Mouse (Mus musculus) monocyte, adult 2 months (primary cell): ENCODE data around the gene Bcorl1.
A peak's percentile ranks its signal among the peaks of the same experiment; 100 is the strongest.

Experiments
- DNase-seq, 2 experiments: peaks; one replicate each; pipeline ENCODE4 v3.0.0; 2022; ENCODE audit warnings: low spot score in 2 of 2, low read depth in 1 of 2

The Bcorl1 gene

DNA sequence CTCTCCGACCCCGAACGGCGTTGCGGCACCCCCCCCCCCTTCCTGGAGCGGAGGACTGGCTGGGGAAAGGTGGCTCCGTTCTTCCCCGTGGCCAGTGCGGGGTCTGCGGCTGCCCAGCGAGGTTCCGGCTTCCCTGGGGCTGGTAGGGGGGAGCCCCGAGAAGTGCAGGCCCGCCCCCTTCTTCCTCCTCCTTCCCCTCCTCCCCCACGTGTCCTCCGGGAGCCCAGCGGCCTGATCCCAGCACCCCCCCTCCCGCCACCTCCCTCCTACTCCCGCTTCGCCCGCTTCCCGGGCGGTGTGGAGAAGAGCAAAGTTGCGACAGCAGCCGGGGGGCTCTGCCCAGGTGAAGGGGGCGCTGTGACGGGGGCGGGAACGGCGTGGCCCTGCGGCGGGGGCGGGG is at the start of gene Bcorl1:
Bcorl1 (plus strand) TSS at position 218 of the 400 bp plus-strand sequence.
- no peak for DNase-seq

DNA sequence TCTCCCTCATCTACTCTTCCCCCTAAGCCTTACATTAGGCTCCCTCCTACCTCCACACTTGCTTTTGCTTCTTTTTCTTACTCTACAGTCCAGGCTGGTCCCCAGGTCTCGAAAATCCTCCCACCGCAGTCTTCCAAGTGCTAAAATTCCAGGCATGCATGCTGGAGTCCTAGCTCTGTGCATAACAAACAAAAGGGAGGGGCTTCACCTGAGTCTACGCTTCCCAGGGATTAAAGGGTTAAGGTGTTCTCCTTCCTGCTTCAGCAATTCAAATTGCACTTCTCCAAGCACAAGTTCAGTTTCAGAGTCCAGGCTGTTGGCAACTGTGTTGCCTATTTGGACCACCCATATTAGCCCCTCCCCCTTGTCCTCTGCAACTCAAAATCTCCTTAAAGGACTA is 49.7 kb upstream of the Bcorl1 start:
- DNase-seq: no peak

DNA sequence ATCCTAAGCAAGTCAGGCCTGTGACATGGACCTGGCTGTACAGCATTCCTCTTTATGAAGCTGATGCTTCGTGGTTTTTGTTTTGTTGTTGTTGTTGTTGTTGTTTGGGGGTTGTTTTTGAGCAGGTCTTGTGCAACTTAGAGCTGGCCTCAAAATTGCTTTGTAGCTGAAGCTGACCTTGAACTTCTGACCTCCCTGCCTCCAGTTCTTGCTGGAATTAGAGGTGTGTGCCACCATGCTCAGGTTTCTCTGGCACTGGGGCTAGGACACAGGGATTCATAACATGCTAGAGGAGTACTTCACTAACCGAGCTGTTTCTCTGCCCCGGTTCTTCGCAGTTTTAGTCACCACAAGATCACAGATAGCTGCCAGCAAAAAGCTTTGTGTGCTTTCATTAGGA is 35.8 kb upstream of the Bcorl1 start:
- DNase-seq: no peak

DNA sequence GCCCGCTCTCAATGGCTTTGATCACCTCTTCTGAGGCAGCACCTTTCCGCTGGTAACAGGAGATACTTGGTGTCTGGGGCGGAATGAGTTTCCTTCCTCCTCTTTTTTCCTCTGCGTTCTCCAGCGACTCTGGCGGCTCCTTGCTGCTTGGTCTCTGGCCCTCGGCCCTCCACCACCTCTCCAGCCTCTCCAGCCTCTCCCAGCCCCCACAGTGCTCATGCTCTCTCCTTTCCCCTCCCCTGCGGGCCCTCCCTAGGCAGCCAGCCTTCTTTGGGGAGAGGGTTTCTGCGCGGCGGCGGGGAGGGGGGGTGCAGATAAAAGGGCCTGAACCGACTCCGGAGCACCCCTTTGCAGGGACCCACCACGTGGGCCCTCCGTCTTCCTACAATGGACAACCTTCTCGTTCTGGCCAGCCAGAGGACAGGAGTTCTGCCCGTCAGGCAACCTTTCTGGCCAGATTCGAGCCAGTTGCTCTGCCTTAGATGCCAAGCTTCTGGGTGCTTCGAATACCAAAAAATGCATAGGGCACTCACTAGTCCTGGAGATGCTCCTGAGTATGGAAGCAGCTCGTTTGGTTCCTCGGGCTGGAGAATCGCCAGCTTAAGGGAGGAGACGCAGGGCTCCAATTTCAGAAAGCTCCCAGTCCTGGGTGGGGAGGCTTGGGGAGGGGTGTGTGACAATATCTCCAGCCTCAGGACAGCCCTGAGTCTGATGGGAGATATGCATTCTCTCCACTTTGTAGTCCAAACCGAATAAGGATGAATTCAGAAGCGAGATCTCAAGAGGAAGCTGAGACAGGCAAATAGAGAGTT is 30.2 kb upstream of the Bcorl1 start:
- no peak for DNase-seq

DNA sequence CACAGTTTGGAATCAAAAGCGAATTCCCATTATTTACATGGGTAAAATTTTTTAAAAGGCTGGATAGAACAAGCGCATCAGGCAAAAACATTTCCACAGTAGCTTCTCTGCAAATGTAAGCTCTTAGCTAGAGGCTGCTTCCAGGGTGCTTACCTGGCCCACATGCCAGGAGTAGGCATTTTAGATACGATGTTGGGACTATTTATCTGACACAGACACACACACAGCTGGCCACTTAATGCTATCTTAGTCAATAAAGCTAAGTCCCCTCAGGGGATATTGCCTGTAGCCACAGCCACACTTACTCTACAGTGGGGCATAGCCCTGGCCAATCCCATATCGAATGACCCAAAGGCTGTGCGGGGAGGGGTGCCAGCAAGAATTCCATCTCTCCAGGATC is 29.4 kb upstream of the Bcorl1 start:
- DNase-seq: no peak

DNA sequence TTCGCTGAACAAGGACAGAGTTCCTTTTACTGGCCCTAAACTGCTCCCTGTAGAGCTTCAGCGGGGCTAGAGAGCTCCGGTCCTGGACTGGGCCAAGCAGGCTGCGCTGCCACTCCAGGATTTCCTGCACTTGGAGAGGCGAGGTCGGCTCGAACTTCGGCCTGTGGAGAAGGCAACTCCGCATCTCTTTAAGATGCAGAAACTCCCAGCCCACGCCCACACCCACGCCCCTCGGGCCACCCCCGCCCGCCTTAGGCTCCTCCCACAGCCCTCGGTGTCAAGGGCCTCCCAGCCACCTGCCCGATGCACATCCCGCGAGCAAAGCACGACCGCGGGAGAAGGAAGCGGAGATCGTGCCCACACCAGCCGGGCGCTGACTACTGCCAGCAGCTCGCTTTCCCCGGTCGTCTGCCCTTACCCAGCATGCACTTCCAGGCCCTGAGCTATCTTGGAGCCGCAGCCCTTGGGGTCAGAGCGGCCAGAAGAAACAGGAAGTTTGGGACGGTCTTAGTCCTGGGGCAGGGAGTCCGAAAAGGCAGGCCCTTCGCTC is 26.6 kb upstream of the Bcorl1 start:
- DNase-seq: peak; percentile 52 to 72

DNA sequence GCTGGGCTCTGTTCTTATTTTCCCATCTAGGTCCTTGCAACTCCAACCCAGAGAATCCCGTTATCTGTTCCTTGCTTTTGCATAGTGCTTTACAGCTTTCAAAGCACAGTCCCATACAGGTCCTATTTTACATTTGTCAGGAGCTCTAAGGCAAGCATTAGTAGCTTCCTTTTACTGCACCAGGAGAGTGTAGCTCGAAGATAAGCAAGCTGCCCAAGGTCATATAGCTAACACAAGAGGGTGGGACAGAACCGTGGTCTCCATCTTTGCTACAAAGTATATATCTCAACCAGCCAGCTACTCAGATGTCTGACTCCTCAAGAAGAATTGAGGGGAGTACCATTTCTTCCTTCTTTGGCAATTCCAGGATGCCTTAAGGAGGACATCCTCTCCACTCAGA is 23.7 kb upstream of the Bcorl1 start:
- DNase-seq: no peak

DNA sequence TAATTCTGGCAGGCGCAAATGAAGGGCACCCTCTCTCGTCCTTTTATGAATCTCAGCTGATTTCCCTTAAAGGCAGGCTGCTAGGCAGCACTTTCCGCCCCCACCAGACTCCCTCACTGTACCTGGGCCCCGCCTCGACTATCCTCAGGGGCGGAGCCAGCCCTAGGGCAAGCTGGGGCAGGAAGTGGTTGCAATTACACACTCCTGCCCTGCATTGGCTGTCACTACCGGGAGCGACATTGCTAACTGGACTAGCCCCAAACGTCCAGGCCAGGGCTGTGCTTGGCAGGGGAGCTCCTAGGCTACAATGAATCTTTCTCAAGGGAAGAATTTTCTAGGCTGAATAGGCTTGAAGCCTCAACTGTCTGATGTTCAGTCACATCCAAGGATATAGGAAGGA is 23.0 kb upstream of the Bcorl1 start:
- no peak for DNase-seq

DNA sequence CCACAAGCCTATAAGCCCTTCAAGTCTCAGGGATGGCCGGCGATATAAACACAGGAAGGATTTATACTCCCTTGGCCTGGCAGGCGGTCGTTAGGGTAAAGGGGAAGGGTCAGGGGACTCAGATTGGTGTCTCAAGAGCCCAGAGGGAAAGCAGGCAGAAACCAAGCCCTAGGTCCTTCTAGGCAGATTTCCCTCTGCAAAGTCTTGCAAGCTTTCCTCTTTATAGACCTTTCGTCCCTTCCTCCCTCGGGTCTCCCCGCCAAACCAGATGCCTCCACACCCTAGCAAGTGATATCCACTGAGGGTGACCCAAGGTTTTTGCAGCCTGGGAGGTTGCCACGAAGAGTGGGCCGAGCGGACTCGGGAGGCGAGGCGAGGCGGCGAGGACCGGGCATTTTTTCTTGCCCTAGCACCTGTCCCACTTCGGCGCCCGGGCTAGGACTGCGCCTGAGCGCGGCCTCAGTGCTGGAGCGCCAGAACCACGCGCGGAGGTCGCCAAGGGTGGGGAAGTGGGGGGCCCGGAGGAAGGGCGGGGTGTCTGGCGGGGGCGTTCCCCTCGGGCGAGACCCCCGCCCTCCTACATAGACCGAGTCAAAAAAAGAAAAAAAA is 613 bp upstream of the Bcorl1 start:
- DNase-seq: no peak

DNA sequence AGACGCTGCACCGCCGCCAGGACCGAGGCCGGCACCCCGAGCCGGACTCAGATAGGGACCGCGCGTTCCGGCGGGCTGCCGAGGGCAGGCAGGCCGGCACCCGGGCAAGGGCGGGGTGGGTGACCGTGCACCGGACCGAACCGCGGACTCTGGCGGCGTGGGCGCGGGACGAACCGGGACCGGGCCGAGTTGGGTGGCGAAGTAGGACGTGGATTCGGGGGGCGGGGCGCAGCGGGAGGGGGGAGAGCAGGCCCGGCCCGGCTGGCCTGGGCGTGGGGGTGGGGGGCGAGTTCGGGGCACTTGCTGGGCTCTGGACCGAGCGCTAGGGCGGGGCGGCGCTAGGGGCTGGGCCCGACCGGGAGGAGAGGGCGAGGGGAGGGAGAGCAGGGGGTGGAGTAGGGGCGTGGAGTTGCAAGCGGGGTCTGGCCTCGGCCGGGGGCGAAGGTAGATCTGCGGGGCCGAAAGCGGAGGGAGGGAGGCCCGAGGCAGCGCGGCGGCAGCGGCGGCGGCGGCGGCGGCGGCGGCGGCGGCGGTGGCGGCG is 533 bp downstream of the Bcorl1 start:
- no peak for DNase-seq

DNA sequence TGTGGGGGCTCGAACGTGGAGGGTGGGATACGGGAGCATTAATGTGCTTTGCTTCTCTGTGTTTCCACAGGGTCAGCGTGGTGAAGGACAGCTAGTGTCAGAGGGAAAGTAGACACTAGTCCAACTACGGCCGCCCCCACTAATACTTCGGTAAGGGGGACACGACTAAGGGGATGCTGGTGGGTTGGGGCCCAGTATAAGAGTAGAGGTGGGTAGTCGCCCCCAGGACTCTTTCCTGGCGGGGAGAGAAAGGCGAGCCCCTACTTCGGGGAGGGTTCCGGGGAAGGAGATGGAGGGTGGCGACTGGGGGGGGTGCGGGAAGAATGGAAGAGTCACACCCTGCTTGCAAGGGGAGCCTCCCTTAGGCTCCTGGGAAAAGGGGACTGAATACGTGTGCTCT is 1.6 kb downstream of the Bcorl1 start:
- no peak for DNase-seq

DNA sequence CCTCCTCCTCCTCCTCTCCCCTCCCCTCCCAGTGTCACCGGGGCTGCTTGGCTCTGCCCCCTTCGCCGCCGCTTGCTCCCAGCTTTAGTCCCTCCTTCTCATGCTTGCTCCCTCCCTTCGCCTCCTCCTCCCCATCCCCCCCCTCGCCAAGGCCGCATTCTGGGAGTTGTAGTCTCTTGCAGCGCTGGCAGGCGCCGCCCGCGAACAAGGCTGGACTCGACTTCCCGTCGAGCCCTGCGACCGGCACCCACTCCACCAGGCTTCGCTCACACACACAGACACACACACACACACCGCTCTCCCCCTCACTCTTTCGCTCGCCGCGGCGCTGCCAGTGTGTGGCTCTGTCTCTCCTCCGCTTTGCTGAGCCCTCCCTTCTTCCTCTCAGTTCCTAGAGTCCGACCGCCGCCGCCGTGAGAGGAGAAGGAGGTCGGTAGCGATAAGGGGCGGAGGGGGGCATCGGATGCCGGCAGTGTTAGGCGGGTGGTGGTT is 2.3 kb downstream of the Bcorl1 start:
- peak; percentile 47 to 52 for DNase-seq

DNA sequence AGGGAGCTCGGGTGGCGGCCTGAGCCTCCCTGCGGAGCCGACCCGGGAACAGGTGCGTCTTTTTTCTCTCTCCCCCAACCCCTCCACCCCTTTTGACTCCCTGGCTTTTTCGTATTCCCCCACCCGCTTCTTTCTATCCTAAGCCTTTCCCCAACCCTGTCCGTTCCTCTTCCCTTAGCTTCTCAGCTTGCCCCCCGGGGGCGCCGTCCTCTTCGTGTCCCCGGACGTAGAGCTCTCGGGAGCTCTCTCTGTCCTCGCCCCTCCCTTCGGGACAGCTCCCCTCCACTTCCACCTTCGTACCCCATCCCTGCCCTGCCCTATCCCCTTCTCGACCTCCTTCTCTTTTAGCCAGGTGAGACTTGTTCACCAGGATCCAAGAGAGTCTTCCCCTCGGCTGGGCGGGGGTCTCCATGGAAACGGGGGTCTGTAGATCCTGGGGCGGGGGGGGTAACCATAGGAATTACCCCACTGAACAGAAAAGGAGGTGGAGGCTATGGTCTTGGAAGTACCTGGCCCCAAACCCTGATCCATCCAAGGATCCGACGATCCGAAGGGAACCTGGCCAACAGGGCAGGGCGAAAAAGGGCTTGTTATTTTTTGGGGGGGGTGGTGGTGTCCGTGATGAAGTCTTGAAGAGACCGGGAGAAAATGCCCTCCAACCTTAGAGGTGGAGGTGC is 2.9 kb downstream of the Bcorl1 start:
- no peak for DNase-seq

DNA sequence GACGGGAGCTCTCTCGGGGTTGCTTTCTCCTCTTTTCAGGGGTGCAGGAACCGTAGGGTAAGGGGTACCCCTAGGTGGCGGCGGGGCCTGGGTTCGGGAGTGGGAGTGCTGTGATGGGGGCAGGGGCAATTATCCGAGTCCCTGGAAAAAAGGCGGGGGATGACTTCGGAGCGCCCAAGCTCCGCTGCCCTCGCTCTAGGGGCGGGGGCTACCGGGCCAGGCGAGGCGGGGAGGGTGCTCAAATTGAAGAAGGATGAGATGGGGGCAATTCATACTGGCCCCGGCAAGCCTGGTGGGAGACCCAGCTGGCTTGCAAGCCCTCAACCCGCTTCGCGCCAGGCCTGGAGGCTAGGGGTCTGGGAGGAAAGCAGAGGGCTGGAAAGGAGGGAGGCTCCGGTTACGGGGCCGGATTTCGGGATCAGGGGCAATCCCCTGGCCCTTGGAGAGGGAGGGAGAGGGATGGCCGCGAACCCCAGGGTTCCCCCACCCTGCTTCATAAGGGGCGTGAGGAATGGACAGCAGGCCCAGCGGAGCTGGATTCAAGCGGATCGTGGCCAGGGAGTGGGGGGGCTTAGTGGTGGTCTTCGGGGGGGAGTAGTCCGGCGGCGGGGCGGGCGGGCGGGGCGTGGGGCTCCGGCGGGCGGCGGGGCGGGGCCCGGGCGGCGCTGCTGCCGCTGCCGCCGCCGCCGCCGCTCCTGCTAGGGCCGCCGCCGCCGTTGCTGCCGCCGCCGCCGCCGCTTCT is 3.7 kb downstream of the Bcorl1 start:
- no peak for DNase-seq

DNA sequence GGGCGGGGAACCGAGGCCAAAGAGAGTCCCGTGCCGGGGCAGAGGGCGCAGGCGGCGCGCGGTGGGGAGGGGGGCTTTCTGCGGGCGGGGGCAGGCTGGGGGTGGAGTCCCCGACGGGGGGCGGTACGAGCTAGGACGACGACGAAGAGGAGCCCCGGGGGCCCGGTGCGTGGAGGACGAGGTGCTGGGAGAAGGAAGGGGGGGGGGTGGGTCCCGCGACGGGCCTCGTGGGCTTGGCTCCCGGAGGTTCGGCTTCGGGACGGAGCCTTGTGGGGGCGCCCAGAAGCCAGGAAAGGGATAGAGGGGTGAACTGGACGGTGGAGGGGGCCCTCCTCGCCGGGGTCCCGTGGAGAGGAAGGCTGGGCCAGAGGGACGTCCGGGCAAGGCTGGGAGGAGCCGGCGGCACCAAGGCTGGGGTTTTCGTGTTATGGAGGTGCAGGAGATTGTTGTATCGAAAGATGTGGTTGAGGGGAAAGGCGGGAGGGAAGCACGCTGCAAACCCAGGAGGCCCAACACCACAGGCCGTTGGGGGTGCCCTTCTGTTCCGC is 4.3 kb downstream of the Bcorl1 start:
- DNase-seq: no peak

DNA sequence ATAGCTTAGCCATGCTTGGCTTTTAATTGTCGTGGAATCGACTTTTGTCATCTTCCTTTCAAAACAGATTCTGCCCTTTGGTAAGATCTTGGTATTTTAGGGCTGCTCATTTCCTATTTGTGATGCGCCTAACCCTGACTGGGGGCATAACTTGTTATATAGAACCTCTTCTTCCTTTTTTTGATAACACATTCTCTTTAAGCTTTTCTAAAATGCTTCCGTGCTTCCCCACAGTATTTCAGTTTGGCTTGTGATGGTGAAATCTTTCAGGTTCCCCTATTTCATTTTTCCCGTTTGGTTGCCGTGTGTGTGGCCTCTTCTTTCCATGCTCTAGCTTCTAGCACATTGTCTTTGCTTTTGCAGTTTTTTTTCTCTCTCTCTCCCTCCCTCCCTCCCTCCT is 14.2 kb downstream of the Bcorl1 start:
- DNase-seq: no peak

DNA sequence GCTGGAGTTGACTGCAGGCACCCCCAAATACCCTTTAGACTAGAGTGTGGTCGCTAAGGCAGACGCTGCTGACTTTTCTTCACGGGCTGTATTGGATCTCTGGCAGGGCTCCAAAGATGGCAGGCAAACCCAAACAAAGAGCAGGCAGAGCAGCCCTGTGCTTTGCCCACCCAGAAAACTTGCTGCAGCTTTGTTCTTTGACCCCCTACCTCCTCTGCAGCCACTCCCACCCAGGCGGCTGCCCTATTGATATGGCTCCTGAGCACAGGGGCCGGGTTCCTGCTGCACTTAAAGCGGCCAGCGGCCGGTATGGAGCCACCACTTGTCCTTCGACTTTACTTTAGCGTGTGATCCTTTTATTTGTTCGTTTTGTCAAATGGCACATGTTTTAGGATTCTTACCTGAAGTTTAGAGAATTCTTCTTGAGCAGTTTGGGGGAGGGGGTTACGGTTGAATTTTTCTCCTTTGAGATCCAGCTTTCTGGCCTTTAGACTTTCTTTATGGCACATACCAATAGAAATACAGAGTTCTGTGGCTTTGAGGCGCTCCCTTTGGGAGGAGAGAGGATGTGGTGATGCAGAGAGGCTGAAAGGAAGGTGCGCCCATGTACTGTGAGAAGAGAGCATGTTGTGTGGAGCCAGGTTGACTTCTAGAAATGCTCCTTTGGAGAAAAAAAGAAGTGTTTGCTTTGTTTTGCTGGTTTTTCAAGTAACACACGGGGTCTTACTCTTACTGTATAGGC is 24.8 kb downstream of the Bcorl1 start:
- DNase-seq: no peak

DNA sequence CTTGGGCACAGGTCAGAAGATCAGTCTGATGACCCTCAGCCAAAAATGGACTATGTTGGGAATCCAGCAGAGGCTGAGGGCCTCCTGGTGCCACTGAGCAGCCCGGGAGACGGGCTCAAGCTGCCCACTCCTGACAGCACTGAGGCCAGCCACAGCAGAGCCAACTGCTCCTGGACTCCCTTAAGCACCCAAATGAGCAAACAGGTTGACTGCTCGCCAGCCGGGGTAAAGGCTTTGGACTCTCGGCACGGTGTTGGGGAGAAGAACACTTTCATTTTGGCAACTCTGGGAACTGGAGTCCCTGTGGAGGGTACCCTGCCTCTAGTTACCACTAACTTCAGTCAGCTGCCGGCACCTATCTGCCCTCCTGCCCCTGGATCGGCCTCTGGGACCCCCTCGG is 26.7 kb downstream of the Bcorl1 start:
- DNase-seq: no peak

DNA sequence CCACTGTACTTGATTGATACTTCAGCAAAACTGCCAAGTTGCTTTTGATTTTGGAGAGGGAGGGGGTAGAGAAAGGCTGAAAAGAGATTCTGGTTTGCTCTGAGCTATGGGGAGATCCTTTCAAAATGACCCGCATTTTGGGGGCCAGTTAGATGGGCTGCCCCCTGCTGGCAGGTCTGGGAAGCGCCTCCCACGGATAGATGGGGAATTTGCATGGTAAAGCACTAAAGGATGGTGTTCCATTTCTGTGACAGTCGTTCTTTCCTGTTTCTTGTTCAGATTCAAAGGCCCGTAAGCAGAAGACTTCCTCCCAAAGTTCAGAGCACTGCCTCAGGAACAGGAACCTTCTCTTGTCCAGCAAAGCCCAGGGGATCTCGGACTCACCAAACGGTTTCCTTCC is 42.5 kb downstream of the Bcorl1 start:
- peak in 1 of 2 experiments; percentile 28 for DNase-seq

DNA sequence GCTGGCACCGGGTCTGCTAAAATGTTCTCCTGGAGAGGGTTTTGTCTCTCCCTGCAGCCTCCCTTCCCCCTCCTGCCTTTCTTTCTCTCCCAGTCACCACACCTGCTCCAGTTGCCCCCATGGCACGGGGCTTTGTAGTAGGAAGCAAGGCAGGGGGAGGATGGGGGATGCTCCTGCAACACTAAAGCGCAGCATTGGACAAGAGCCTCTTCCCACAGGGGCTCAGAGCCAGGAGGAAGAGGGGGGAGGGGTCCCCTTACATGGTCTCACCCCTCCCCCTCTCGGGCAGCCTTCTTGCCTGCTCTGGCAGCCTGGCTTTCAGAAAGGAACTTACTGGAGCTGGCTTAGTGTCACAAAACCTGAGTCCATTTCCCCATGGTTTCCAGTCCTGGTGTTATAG is 44.8 kb downstream of the Bcorl1 start:
- no peak for DNase-seq
